Mouse (Mus musculus) neural tube, embryonic 11.5 days (tissue): ENCODE results near the gene Crip1. TPM values are rescaled to one million over a fixed set of nuclear protein-coding genes. Genes with fewer than 3 reads are reported as not detected.

Experiments used
- ATAC-seq: fragments of 200-750 bp; cut with Nextera tagmentation; 2 replicates; pipeline ENCODE4 v1.8.0; 2017; ENCODE audit warnings: moderate number of reproducible peaks, mild to moderate bottlenecking, moderate TSS enrichment, moderate library complexity; ENCODE audit not compliant: insufficient read depth, low FRiP score, low TSS enrichment
- DNase-seq: peaks from one replicate; pipeline ENCODE4 v3.0.0-alpha.2; 2015; ENCODE audit warnings: low spot score
- H3K27ac ChIP-seq: fragments of 300-500 bp; sonication (generic); 2 replicates; pipeline ENCODE4 v1.5.1; 2014; ENCODE audit warnings: low read depth, mild to moderate bottlenecking, low read length
- H3K27me3 ChIP-seq: fragments of 300-500 bp; sonication (generic); 2 replicates; pipeline ENCODE4 v1.6.1; 2014; ENCODE audit warnings: mild to moderate bottlenecking, low read length, mixed read lengths; ENCODE audit not compliant: control insufficient read depth, insufficient read depth
- H3K36me3 ChIP-seq: fragments of 300-500 bp; sonication (generic); 2 replicates; pipeline ENCODE4 v1.6.1; 2014; ENCODE audit warnings: mild to moderate bottlenecking, low read length, moderate library complexity, mixed read lengths; ENCODE audit not compliant: control insufficient read depth, insufficient read depth
- H3K4me1 ChIP-seq: fragments of 300-500 bp; sonication (generic); 2 replicates; pipeline ENCODE4 v1.6.1; 2014; ENCODE audit warnings: low read length, mixed read lengths; ENCODE audit not compliant: control insufficient read depth, insufficient read depth
- H3K4me2 ChIP-seq: fragments of 300-500 bp; sonication (generic); 2 replicates; pipeline ENCODE4 v1.6.1; 2014; ENCODE audit warnings: low read depth, mild to moderate bottlenecking, moderate library complexity
- H3K4me3 ChIP-seq: fragments of 300-500 bp; sonication (generic); 2 replicates; pipeline ENCODE4 v1.5.1; 2014; ENCODE audit warnings: low read depth, low read length
- H3K9ac ChIP-seq: fragments of 300-500 bp; sonication (generic); 2 replicates; pipeline ENCODE4 v1.6.1; 2014; ENCODE audit warnings: mild to moderate bottlenecking, low read length
- H3K9me3 ChIP-seq: fragments of 300-500 bp; sonication (generic); 2 replicates; pipeline ENCODE4 v1.6.1; 2016; ENCODE audit warnings: low read length; ENCODE audit not compliant: control insufficient read depth
- WGBS: fragments of 180-500 bp; shearing (Covaris S2); extraction: QIAGEN DNeasy Blood & Tissue Kit; methylation state at CpG from one replicate; pipeline ENCODE4 v1.1.7; 2014; 5-methylcytosine and 5-hydroxymethylcytosine counted together
- polyA plus RNA-seq: library from polyadenylated mRNA; unstranded; fragments of >200 nt; fragmentation: Nextera tagmentation; extraction: Ambion mirVana; gene quantifications from 2 replicates; pipeline ENCODE4 v1.2.1, GENCODE M21; 2014

Crip1 gene
- polyA plus RNA-seq, 1 experiment from 2014 or later = 58.2 TPM

DNA sequence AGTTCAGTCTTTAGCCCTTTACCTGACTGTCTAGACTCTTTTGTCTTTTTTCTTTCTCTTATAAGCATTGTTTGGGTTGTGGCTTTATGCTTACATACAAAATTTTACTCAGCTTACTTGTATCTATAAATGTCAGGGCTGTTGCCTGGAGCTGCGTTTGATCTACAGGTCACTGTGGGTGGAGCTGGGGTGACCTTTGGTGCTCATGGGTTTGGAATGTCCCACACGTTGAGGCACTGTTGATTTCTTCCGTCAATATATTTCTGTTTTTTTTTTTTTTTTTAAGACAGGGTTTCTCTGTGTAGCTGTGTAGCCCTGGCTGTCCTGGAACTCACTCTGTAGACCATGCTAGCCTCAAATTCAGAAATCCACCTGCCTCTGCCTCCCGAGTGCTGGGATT is 34.9 kb downstream of the Crip1 start:
- Histone ChIP-seq H3K36me3 (no peaks in the 10 kb centered on the region), H3K27ac (no peak overlapping the region), H3K9ac (no peak overlapping the region), H3K27me3 (no peaks in the 10 kb centered on the region), H3K4me2 (no peak overlapping the region), H3K4me3 (no peak overlapping the region), H3K9me3 (no peaks in the 10 kb centered on the region), H3K4me1 (peaks cover 6% of the 10 kb centered on the region; the same call in 1 of the 2 replicates)
- no peak for DNase-seq
- 58% methylated on average over 4 of the region's 4 CpGs for WGBS
- ATAC-seq = no peak

DNA sequence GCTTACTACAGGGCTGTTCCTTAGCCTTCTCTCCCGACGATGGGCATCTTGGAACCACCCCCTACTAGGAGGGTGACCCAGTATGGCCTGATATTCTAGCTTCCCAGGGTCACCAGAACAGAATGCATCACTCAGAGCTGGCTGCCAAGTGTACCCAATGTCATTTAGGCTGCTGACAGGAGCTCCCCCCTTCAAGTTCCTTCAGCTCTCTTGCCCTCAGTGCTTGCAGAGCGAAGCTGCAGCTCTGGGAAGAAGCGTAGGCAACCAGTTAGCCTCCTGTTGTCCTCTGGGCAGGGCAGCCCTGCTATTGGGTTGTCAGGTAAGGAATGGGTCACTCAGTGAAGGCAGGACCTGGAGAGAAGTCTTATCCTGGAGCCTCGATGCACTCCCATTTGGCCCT is 38.8 kb downstream of the Crip1 start:
- no peak for DNase-seq
- Histone ChIP-seq H3K4me3 (no peak overlapping the region), H3K36me3 (0 out of 2 replicates have a peak, but pooled peaks cover 2% of the 10 kb centered on the region), H3K27ac (no peak overlapping the region), H3K27me3 (no peaks in the 10 kb centered on the region), H3K9ac (no peak overlapping the region), H3K4me1 (peaks cover 19% of the 10 kb centered on the region), H3K4me2 (no peak overlapping the region), H3K9me3 (no peaks in the 10 kb centered on the region)
- ATAC-seq = no peak
- 62% methylated on average over 5 of the region's 5 CpGs for WGBS

DNA sequence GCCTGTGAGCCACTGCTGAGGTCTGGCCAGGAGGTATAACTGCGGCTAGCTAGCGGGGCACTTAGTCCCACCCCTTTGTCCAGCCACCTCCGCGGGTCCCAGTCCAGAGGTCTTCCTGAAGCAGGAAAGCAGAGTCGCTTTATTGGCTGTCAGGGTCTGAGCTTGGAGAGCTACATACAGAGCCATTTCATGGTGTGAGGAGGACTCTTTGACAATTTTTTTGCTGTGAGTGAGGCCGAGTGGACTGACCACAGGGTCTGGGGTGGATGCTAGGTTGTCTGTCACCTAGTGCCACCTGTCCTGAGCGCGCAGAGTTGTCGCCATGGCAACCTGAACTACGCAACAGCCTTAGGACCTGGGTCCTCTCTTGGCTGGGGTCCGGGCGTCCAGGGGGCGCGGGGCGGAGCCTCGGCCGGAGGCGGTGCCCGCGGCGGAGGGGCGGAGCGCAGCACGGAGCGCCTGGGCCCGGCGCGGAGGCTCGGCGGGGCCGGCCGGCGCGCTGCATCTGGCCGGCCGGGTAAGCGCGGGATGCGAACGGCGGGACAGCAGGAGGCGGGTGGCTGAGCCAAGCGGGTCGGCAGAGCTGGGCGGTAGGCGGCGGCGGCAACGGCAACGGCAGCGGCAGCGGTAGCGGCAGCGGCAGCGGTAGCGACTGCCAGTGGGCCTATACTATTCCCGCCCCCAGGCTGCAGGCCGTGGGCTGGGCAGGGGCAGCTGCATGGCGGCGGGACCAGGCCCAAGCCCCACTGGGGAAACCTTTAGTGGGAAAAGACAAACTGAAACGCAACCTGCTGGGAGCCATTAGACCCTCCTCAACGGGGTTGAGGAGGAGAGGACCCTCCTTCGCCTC is 39.6 kb downstream of the Crip1 start, which contains the start of gene Tmem121:
Tmem121 (plus strand) TSS at position 489 of the 850 bp plus-strand sequence.
- ATAC-seq = peak; percentile 58
- H3K27ac ChIP-seq = no peak within 1 kb of the TSS
- H3K27me3 ChIP-seq = no peaks in the 10 kb centered on the region

DNA sequence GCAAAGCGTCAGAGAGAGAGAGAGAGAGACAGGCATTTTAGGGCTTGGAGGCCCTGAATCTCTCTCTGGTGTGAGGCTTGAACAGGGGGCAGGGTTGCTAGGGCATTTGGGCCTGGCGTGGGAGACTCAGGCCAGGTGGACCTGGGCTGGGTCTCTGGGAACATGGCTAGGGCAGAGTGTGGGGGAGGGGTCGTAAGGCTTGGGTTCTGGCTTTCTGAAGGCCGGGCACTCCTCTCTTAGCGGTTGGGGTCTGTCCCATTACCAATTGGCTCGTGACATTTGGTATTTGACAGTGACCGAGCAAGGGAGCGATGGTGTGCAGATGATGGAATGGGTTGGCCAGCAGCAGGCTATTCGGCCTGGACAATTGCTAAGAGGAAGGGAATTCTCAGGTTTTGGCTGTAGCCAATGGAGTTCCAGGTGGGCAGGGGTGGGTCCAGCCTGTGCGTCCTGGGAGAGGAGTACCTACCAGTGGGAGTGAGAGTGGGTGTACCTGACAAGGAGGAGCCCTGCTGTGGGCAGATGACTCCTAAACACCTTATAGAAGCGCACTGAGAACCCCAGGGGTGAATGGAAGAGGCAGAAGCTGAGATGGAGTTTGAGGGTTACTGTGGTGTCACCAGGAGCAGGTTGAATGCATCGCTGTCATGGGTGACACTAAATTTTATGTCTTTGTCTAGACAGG is 40.4 kb downstream of the Crip1 start:
- H3K9ac ChIP-seq = peak overlapping the region; percentile 76
- 0 out of 2 replicates have a peak, but pooled peaks have one; percentile 2 for ATAC-seq

More for the DNA sequence above, 39.6 kb downstream of the Crip1 start, which contains the start of gene Tmem121:
- Histone ChIP-seq H3K4me3 (peak within 1 kb of the TSS; percentile 64), H3K36me3 (0 out of 2 replicates have a peak, but pooled peaks cover 2% of the 10 kb centered on the region), H3K4me1 (peaks cover 19% of the 10 kb centered on the region), H3K9me3 (no peaks in the 10 kb centered on the region), H3K4me2 (peak within 1 kb of the TSS; percentile 85), H3K9ac (peak within 1 kb of the TSS; percentile 76)
- WGBS = 2% methylated on average over 49 of the region's 63 CpGs
- DNase-seq = peak; percentile 81

DNA sequence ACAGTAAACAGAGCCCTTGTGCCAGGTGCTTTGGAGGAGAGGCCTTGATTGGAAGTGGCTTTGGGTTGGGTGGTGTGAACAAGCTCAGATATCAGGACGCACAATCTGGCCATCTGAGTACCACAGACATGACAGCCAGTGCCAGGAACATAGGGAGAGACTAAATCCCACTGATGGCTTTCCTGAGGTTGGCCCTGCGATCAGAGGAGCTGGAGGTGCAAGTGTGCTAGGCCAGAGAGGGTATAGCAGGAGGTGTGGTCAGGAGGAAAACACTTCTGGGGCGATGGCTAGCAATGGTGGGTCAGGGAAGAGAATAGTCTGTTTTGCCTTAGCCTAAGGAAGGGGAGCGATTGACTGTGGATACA is 40.9 kb downstream of the Crip1 start:
- DNase-seq (no peak), ATAC-seq (no peak; the same call in 1 of the 2 replicates)
- Histone ChIP-seq H3K9me3 (no peaks in the 10 kb centered on the region), H3K4me3 (peak overlapping the region; percentile 26), H3K27me3 (no peaks in the 10 kb centered on the region), H3K4me1 (peaks cover 19% of the 10 kb centered on the region), H3K9ac (peak overlapping the region; percentile 9; the same call in 1 of the 2 replicates), H3K27ac (no peak overlapping the region), H3K36me3 (0 out of 2 replicates have a peak, but pooled peaks cover 2% of the 10 kb centered on the region), H3K4me2 (peak overlapping the region; percentile 85)
- 48% methylated on average over 4 of the region's 4 CpGs for WGBS

More for the DNA sequence above, 40.4 kb downstream of the Crip1 start:
- H3K4me3 ChIP-seq = peak overlapping the region; percentile 64
- H3K36me3 ChIP-seq = 0 out of 2 replicates have a peak, but pooled peaks cover 2% of the 10 kb centered on the region
- no peak overlapping the region for H3K27ac ChIP-seq
- WGBS = 35% methylated on average over 12 of the region's 12 CpGs
- no peaks in the 10 kb centered on the region for H3K27me3 ChIP-seq
- H3K9me3 ChIP-seq = no peaks in the 10 kb centered on the region
- peak; percentile 26 for DNase-seq
- peak overlapping the region; percentile 85 for H3K4me2 ChIP-seq
- peaks cover 19% of the 10 kb centered on the region for H3K4me1 ChIP-seq

DNA sequence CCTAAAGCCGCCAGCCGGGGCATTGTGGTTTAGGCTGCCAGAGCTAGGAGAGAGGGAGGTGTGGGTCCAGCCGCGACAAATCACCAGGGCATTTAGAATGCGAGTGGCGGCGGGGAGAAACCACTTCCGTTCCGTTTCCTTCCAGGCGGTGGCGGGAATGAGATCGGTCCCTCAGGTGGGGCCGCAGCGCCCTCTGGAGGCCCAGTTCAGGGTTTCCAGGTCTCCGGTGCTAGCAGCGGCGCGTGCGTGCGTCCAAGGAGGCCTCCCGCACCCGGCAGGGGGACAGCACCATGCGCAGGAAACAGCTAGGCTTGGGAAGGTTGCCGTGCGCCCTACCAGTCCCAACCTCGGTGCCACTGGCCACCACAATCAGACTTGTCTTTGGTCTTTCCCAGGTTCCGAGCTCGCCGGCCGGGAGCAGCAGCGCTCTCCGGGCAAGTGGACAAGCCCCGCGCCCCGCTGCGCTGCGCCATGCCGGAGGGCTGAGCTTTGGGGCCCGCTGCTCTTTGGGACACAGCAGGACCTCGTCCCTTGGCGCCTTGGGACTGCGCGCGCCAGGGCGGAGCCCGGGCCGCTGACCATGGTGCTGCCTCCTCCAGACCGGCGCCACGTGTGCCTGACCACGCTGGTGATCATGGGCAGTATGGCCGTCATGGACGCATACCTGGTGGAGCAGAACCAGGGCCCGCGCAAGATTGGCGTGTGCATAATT is 41.6 kb downstream of the Crip1 start:
- ATAC-seq (peak; percentile 28), DNase-seq (peak; percentile 93)
- peak overlapping the region; percentile 26 for H3K4me3 ChIP-seq
- no peaks in the 10 kb centered on the region for H3K9me3 ChIP-seq
- no peak overlapping the region for H3K27ac ChIP-seq
- H3K4me2 ChIP-seq = peak overlapping the region; percentile 85
- WGBS = 3% methylated on average over 56 of the region's 56 CpGs
- peak overlapping the region; percentile 9; the same call in 1 of the 2 replicates for H3K9ac ChIP-seq
- H3K27me3 ChIP-seq = no peaks in the 10 kb centered on the region
- H3K4me1 ChIP-seq = peaks cover 19% of the 10 kb centered on the region
- 0 out of 2 replicates have a peak, but pooled peaks cover 2% of the 10 kb centered on the region for H3K36me3 ChIP-seq

DNA sequence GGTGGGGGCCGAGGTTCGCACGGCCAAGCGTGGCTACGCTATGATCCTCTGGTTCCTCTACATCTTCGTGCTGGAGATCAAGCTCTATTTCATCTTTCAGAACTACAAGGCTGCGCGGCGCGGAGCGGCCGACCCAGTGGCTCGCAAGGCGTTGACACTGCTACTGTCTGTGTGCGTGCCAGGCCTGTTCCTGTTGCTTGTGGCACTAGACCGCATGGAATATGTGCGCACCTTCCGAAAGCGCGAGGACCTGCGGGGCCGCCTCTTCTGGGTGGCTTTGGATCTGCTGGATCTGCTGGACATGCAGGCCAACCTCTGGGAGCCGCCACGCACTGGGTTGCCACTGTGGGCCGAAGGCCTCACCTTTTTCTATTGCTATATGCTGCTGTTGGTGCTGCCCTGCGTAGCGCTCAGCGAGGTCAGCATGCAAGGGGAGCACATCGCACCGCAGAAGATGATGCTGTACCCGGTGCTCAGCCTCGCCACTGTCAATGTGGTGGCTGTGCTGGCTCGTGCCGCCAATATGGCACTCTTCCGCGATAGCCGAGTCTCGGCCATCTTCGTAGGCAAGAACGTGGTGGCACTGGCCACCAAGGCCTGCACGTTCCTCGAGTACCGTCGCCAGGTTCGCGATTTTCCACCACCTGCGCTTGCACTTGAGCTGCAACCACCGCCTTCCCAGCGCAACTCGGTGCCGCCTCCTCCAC is 42.4 kb downstream of the Crip1 start:
- Histone ChIP-seq H3K27me3 (no peaks in the 10 kb centered on the region), H3K4me3 (peak overlapping the region; percentile 26; the same call in 1 of the 2 replicates)
- WGBS = 90% methylated on average over 51 of the region's 51 CpGs

DNA sequence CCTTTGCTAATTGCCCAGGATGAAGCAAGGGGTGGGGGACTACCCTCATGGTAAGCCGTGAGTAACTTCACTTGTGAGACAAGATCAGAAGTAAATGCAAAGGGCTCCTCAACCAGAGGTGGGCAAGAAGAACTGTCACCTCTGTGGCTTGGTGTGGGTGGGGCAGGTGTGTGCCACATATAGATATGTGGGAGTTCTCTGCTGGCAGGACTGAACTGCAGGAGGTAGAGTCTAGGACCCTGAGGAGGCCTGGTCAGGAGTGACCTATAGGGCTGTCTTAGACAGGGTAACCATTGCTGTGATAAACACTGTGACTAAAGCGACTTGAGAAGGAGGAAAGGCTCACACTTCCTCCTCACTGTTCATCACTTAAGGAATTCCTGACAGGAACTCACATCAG is 47.3 kb downstream of the Crip1 start:
- Histone ChIP-seq H3K9me3 (no peaks in the 10 kb centered on the region), H3K4me3 (no peak overlapping the region), H3K4me2 (no peak overlapping the region), H3K9ac (no peak overlapping the region), H3K27me3 (no peaks in the 10 kb centered on the region), H3K27ac (no peak overlapping the region), H3K36me3 (0 out of 2 replicates have a peak, but pooled peaks cover 2% of the 10 kb centered on the region), H3K4me1 (no peaks in the 10 kb centered on the region)
- ATAC-seq (no peak), DNase-seq (no peak)
- WGBS = 75% methylated on average over 2 of the region's 2 CpGs

More for the DNA sequence above, 42.4 kb downstream of the Crip1 start:
- no peak for DNase-seq
- Histone ChIP-seq H3K4me2 (peak overlapping the region; percentile 85), H3K9me3 (no peaks in the 10 kb centered on the region), H3K9ac (no peak overlapping the region), H3K27ac (no peak overlapping the region), H3K36me3 (0 out of 2 replicates have a peak, but pooled peaks cover 2% of the 10 kb centered on the region), H3K4me1 (peaks cover 19% of the 10 kb centered on the region)
- peak; percentile 1; the same call in 1 of the 2 replicates for ATAC-seq
